Mouse (Mus musculus) stomach, postnatal 0 days (tissue): ENCODE measurements at regions not wholly inside any gene's neighbourhood (a gene's known extent, or its start where the extent isn't known, plus 50 kb on each side); places are given as distances from the start of the nearest gene placed in this dataset.

Experiments used
- ATAC-seq: fragments of 200-750 bp; cut with Nextera tagmentation; 2 replicates; pipeline ENCODE4 v1.8.0; 2017; ENCODE audit not compliant: low FRiP score, low TSS enrichment
- DNase-seq: peaks from one replicate; pipeline ENCODE4 v3.0.0-alpha.2; 2016; ENCODE audit warnings: low spot score
- H3K27ac ChIP-seq: fragments of 300-500 bp; sonication (generic); replicated peaks from 2 replicates; pipeline ENCODE4 v1.5.1; 2014; ENCODE audit warnings: mild to moderate bottlenecking, control low read depth
- H3K27me3 ChIP-seq: fragments of 300-500 bp; sonication (generic); 2 replicates; pipeline ENCODE4 v1.6.1; 2014; ENCODE audit warnings: low read length; ENCODE audit not compliant: control insufficient read depth, insufficient read depth
- H3K36me3 ChIP-seq: fragments of 300-500 bp; sonication (generic); 2 replicates; pipeline ENCODE4 v1.6.1; 2014; ENCODE audit warnings: low read length, mixed read lengths; ENCODE audit not compliant: control insufficient read depth, insufficient read depth
- H3K4me1 ChIP-seq: fragments of 300-500 bp; sonication (generic); replicated peaks from 2 replicates; pipeline ENCODE4 v1.6.1; 2014; ENCODE audit warnings: antibody characterized with exemption; ENCODE audit not compliant: control insufficient read depth, insufficient read depth
- H3K4me2 ChIP-seq: fragments of 300-500 bp; sonication (generic); replicated peaks from 2 replicates; pipeline ENCODE4 v1.6.1; 2014; ENCODE audit warnings: low read depth, mild to moderate bottlenecking, control low read depth, moderate library complexity
- H3K4me3 ChIP-seq: fragments of 300-500 bp; sonication (generic); 2 replicates; pipeline ENCODE4 v1.5.1; 2014; ENCODE audit warnings: low read depth, low read length, control low read depth
- H3K9ac ChIP-seq: fragments of 300-500 bp; sonication (generic); 2 replicates; pipeline ENCODE4 v1.6.1; 2014; ENCODE audit warnings: mild to moderate bottlenecking, low read length, control low read depth, mixed read lengths
- H3K9me3 ChIP-seq: fragments of 300-500 bp; sonication (generic); 2 replicates; pipeline ENCODE4 v1.6.1; 2016; ENCODE audit warnings: low read length; ENCODE audit not compliant: control insufficient read depth
- CTCF ChIP-seq: IDR thresholded peaks from 2 replicates; pipeline ENCODE4 v1.5.1; 2016; ENCODE audit warnings: antibody characterized with exemption, low read depth, mild to moderate bottlenecking, moderate library complexity
- EP300 ChIP-seq: optimal IDR thresholded peaks from 2 replicates; pipeline ENCODE3; 2016; ENCODE audit warnings: antibody characterized with exemption
- WGBS: fragments of 180-500 bp; shearing (Covaris S2); extraction: QIAGEN DNeasy Blood & Tissue Kit; methylation state at CpG from one replicate; pipeline ENCODE4 v1.1.7; 2014; 5-methylcytosine and 5-hydroxymethylcytosine counted together

GRCm38 (mm10) chr9:122437464-122437863 lies 86.1 kb downstream of the Abhd5 start:
- WGBS = 61% methylated on average over 4 of the region's 4 CpGs
- no peak for DNase-seq
- ATAC-seq = no peak

GRCm38 (mm10) chr9:122446387-122447105 lies 95.1 kb downstream of the Abhd5 start:
- 67% methylated on average over 5 of the region's 5 CpGs for WGBS
- no peak overlapping the region for H3K9ac ChIP-seq
- no peaks in the 10 kb centered on the region for H3K4me1 ChIP-seq
- H3K27me3 ChIP-seq = no peaks in the 10 kb centered on the region
- ATAC-seq (no peak), DNase-seq (no peak)
- no peak overlapping the region for H3K4me2 ChIP-seq
- H3K36me3 ChIP-seq = no peaks in the 10 kb centered on the region
- no peak overlapping the region for H3K4me3 ChIP-seq
- no peaks in the 10 kb centered on the region for H3K9me3 ChIP-seq
- TF ChIP-seq CTCF = no peak
- TF ChIP-seq EP300 = no peak
- H3K27ac ChIP-seq = no peak overlapping the region

More at GRCm38 (mm10) chr9:122437464-122437863, 86.1 kb downstream of the Abhd5 start:
- Histone ChIP-seq H3K27ac (no peak overlapping the region), H3K36me3 (no peaks in the 10 kb centered on the region), H3K4me3 (no peak overlapping the region), H3K9ac (no peak overlapping the region), H3K4me1 (no peaks in the 10 kb centered on the region), H3K4me2 (no peak overlapping the region), H3K9me3 (no peaks in the 10 kb centered on the region), H3K27me3 (no peaks in the 10 kb centered on the region)
- TF ChIP-seq EP300 = no peak
- TF ChIP-seq CTCF = no peak

- no peaks in the 10 kb centered on the region for H3K27me3 ChIP-seq
- DNase-seq = no peak
- H3K36me3 ChIP-seq = no peaks in the 10 kb centered on the region
- TF ChIP-seq CTCF (no peak), EP300 (no peak)
- no peak overlapping the region for H3K4me2 ChIP-seq
- ATAC-seq = no peak
- H3K9me3 ChIP-seq = no peaks in the 10 kb centered on the region
- H3K4me1 ChIP-seq = no peaks in the 10 kb centered on the region
- no peak overlapping the region for H3K9ac ChIP-seq
- H3K4me3 ChIP-seq = no peak overlapping the region
- no peak overlapping the region for H3K27ac ChIP-seq
- 80% methylated on average over 7 of the region's 7 CpGs for WGBS
Measured at GRCm38 (mm10) chr9:122447568-122447967, 96.2 kb downstream of the Abhd5 start.

- Histone ChIP-seq H3K4me2 (no peak overlapping the region), H3K9ac (no peak overlapping the region), H3K27me3 (no peaks in the 10 kb centered on the region), H3K9me3 (no peaks in the 10 kb centered on the region), H3K36me3 (no peaks in the 10 kb centered on the region), H3K27ac (no peak overlapping the region), H3K4me1 (no peaks in the 10 kb centered on the region), H3K4me3 (no peak overlapping the region)
- TF ChIP-seq EP300 = no peak
- TF ChIP-seq CTCF = no peak
- 51% methylated on average over 4 of the region's 4 CpGs for WGBS
- DNase-seq (no peak), ATAC-seq (no peak)
Measured at GRCm38 (mm10) chr9:122448342-122448741, 96.9 kb downstream of the Abhd5 start.

DNA sequence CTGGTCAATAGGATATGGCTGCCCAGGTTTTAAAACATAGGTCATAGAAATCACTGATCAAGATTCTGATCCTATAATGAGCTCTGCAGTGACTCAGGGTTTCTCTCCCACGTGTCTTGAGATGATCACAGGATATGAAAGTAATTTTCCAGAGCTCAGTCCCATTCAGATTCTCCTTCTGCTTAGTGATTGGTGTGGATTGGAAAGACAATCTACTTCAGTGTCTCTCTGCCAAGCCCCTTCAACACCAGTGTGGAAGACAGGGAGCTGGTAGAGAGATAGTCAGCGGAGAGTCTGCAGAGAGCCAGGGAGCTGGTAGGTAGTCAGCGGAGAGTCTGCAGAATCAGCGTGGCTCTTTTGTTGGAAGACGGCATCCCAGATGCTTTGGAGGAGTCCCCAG lies 99.1 kb downstream of the Abhd5 start:
- Histone ChIP-seq H3K9ac (no peak overlapping the region), H3K9me3 (no peaks in the 10 kb centered on the region), H3K36me3 (no peaks in the 10 kb centered on the region), H3K27me3 (no peaks in the 10 kb centered on the region), H3K4me2 (no peak overlapping the region), H3K27ac (no peak overlapping the region), H3K4me3 (no peak overlapping the region), H3K4me1 (no peaks in the 10 kb centered on the region)
- DNase-seq (no peak), ATAC-seq (no peak)
- 85% methylated on average over 5 of the region's 5 CpGs for WGBS
- TF ChIP-seq CTCF = no peak
- no peak for TF ChIP-seq EP300

DNA sequence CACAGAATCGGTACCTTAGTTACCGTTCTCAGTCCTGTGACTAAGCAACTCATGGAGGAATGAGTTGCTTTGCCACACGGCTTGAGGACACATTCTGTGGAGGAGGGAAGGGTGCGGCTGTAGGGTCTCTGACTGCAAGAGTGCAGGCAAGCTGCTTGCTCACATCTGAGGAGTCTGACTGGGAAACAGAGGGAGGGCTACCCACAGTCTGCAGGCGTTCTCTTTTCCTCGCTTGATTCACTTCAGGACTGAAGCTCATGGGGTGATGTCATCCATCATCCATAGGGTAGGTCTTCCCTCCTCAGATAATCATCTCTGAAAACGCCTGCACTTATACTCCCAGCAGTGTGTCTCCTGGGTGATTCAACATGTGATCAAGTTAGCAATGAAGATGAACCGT lies 103.9 kb downstream of the Abhd5 start:
- TF ChIP-seq EP300 (no peak), CTCF (no peak)
- Histone ChIP-seq H3K9ac (no peak overlapping the region), H3K4me2 (no peak overlapping the region), H3K27me3 (no peaks in the 10 kb centered on the region), H3K36me3 (no peaks in the 10 kb centered on the region), H3K4me3 (no peak overlapping the region), H3K4me1 (no peaks in the 10 kb centered on the region), H3K9me3 (no peaks in the 10 kb centered on the region), H3K27ac (no peak overlapping the region)
- 66% methylated on average over 8 of the region's 8 CpGs for WGBS
- DNase-seq (no peak), ATAC-seq (0 out of 2 replicates have a peak, but pooled peaks have one; percentile 24)
